Mouse (Mus musculus) layer of hippocampus, adult 18-20 months (tissue): ENCODE data around the gene Klk13. TPM values are rescaled to one million over a fixed set of nuclear protein-coding genes. Genes with fewer than 3 reads are reported as not detected.

Experiments used
- DNase-seq, 2 experiments: peaks; one replicate each; pipeline ENCODE4 v3.0.0; 2022; ENCODE audit warnings: low spot score in 2 of 2
- total RNA-seq, 2 experiments: library from RNA; stranded (reverse); gene quantifications; 2 replicates each; pipeline ENCODE4 v1.2.3; 2021

Klk13 gene
- total RNA-seq, 2 experiments from 2014 or later = not detected

- no peak for DNase-seq
These were observed 58.3 kb downstream of the Klk13 start for GRCm38 (mm10) chr7:43770701-43771100.

GRCm38 (mm10) chr7:43771916-43772315 lies 59.5 kb downstream of the Klk13 start:
- no peak for DNase-seq

- no peak for DNase-seq
These were observed 60.5 kb downstream of the Klk13 start for GRCm38 (mm10) chr7:43772901-43773300.

GRCm38 (mm10) chr7:43774364-43774763 lies 62.0 kb downstream of the Klk13 start, which contains the start of gene Klk11:
Gene Klk11, plus strand, starts transcription at chr7:43774604.
- DNase-seq = no peak

GRCm38 (mm10) chr7:43774802-43775201 lies 62.4 kb downstream of the Klk13 start:
- DNase-seq = no peak

- DNase-seq = no peak
These were observed 63.1 kb downstream of the Klk13 start for GRCm38 (mm10) chr7:43775311-43776057.

GRCm38 (mm10) chr7:43776506-43776905 lies 64.1 kb downstream of the Klk13 start:
- DNase-seq = no peak

Other genes starting within 250 kb of the Klk13 start
- 1 to 10 TPM; 2.6 to 2.7 TPM for gene Vsig10l, start 249.4 kb upstream of the Klk13 start, total RNA-seq
- 10 to 100 TPM; 21.4 to 23.2 TPM for gene Iglon5, start 222.5 kb upstream of the Klk13 start, total RNA-seq
- not detected for gene 4931406B18Rik, start 206.6 kb upstream of the Klk13 start, total RNA-seq
- 1 to 10 TPM; 2.9 to 4.6 TPM for gene Cd33, start 168.1 kb upstream of the Klk13 start, total RNA-seq
- 1 to 10 TPM; 5.5 to 6.9 TPM for gene Zfp658, start 150.3 kb upstream of the Klk13 start, total RNA-seq
- 10 to 100 TPM; 18.5 to 19.1 TPM for gene Zfp719, start 133.0 kb upstream of the Klk13 start, total RNA-seq
- under 1 TPM in 1 of 2 experiments, not detected in 1; 0.15 TPM for gene Zfp819, start 105.4 kb upstream of the Klk13 start, total RNA-seq
- gene Ceacam18, start 77.9 kb upstream of the Klk13 start, total RNA-seq = under 1 TPM in 1 of 2 experiments, not detected in 1; 0.15 TPM
- 1 to 10 TPM; 1.2 to 1.5 TPM for gene Siglece, start 52.4 kb upstream of the Klk13 start, total RNA-seq
- gene Ctu1, start 40.6 kb upstream of the Klk13 start, total RNA-seq = 10 to 100 TPM; 10.5 to 10.6 TPM
- not detected for gene Klk14, start 22.1 kb upstream of the Klk13 start, total RNA-seq
- gene Klk12, start 56.3 kb downstream of the Klk13 start, total RNA-seq = not detected
- gene Klk11, start 62.0 kb downstream of the Klk13 start, total RNA-seq = not detected
- gene Klk10, start 68.5 kb downstream of the Klk13 start, total RNA-seq = 1 to 10 TPM; 1.2 to 1.5 TPM
- not detected for gene Klk9, start 79.3 kb downstream of the Klk13 start, total RNA-seq
- gene Klk8, start 85.0 kb downstream of the Klk13 start, total RNA-seq = 10 to 100 TPM; 22.3 to 27.7 TPM
- gene Klk7, start 98.7 kb downstream of the Klk13 start, total RNA-seq = under 1 TPM; 0.32 to 0.33 TPM
- gene Klk6, start 111.9 kb downstream of the Klk13 start, total RNA-seq = 1 to 10 TPM in 1 of 2 experiments, under 1 TPM in 1; 0.89 to 1.0 TPM
- gene Klk5, start 129.4 kb downstream of the Klk13 start, total RNA-seq = not detected
- not detected for gene Klk4, start 168.6 kb downstream of the Klk13 start, total RNA-seq
- gene Klk15, start 221.2 kb downstream of the Klk13 start, total RNA-seq = not detected
- not detected for gene Klk1b8, start 238.1 kb downstream of the Klk13 start, total RNA-seq